Mouse (Mus musculus) yolk sac, embryonic 10.5 days (tissue): ENCODE data around the gene Atg4c.

ENCODE experiments used
- DNase-seq: peaks from one replicate; pipeline ENCODE4 v3.0.0-alpha.2; 2017; ENCODE audit warnings: low spot score

Atg4c gene

GRCm38 (mm10) chr4:99193810-99194582, at the start of gene Atg4c:
Gene Atg4c (plus strand): TSS chr4:99193934.
- DNase-seq = peak; percentile 93

GRCm38 (mm10) chr4:99151434-99151833, 42.3 kb upstream of the Atg4c start:
- no peak for DNase-seq

- DNase-seq = peak; percentile 17
Observed at GRCm38 (mm10) chr4:99151885-99152558, 41.7 kb upstream of the Atg4c start.

- DNase-seq = peak; percentile 8
Observed at GRCm38 (mm10) chr4:99156641-99157307, 37.0 kb upstream of the Atg4c start.

- DNase-seq = peak; percentile 38
Observed at GRCm38 (mm10) chr4:99158495-99158894, 35.2 kb upstream of the Atg4c start.

GRCm38 (mm10) chr4:99160414-99160813, 33.3 kb upstream of the Atg4c start:
- DNase-seq = no peak

- no peak for DNase-seq
Observed at GRCm38 (mm10) chr4:99160899-99161298, 32.8 kb upstream of the Atg4c start.

GRCm38 (mm10) chr4:99161457-99161971, 32.2 kb upstream of the Atg4c start:
- no peak for DNase-seq

GRCm38 (mm10) chr4:99163001-99163400, 30.7 kb upstream of the Atg4c start:
- DNase-seq = no peak

GRCm38 (mm10) chr4:99163547-99163946, 30.2 kb upstream of the Atg4c start:
- DNase-seq = peak; percentile 39

- DNase-seq = no peak
Observed at GRCm38 (mm10) chr4:99168869-99169268, 24.9 kb upstream of the Atg4c start.

- DNase-seq = no peak
Observed at GRCm38 (mm10) chr4:99174265-99174664, 19.5 kb upstream of the Atg4c start.

- peak; percentile 34 for DNase-seq
Observed at GRCm38 (mm10) chr4:99176841-99177240, 16.9 kb upstream of the Atg4c start.

GRCm38 (mm10) chr4:99177255-99177654, 16.5 kb upstream of the Atg4c start:
- DNase-seq = no peak

- DNase-seq = no peak
Observed at GRCm38 (mm10) chr4:99178851-99179250, 14.9 kb upstream of the Atg4c start.

GRCm38 (mm10) chr4:99179446-99180120, 14.2 kb upstream of the Atg4c start:
- no peak for DNase-seq

GRCm38 (mm10) chr4:99180921-99181320, 12.8 kb upstream of the Atg4c start:
- no peak for DNase-seq

- DNase-seq = no peak
Observed at GRCm38 (mm10) chr4:99181739-99182419, 11.9 kb upstream of the Atg4c start.

GRCm38 (mm10) chr4:99182660-99183431, 10.9 kb upstream of the Atg4c start:
- peak; percentile 27 for DNase-seq

- no peak for DNase-seq
Observed at GRCm38 (mm10) chr4:99184678-99185077, 9.1 kb upstream of the Atg4c start.

- no peak for DNase-seq
Observed at GRCm38 (mm10) chr4:99185305-99185704, 8.4 kb upstream of the Atg4c start.
